ENCODE assay signal across 7 mouse cellular contexts in genomic region chr2:170154301-170154721, GRCm38 (mm10). TPM values are rescaled to one million over a fixed set of nuclear protein-coding genes. Genes with fewer than 3 reads are reported as not detected.
DNase-seq lines count a peak whose midpoint lies in the region; ATAC-seq and TF ChIP-seq lines count a peak whose summit lies in the region.

No protein-coding gene starts in this region.

- H3K4me2 ChIP-seq in lung, embryonic 16.5 days (ENCODE audit: low read depth, low read length) = peak overlapping the region; percentile 54
- peak overlapping the region; percentile 59; the same call in 1 of the 2 replicates for H3K4me2 ChIP-seq in forebrain, embryonic 11.5 days (ENCODE audit: low read depth, low read length, severe bottlenecking)
- peak overlapping the region; percentile 70 for H3K4me2 ChIP-seq in limb, embryonic 12.5 days

- TF ChIP-seq CTCF in small intestine, adult 2 months (IDR thresholded peaks at IDR 0.05; ENCODE audit: extremely low read depth, insufficient read length, insufficient replicate concordance, low read depth, low read length) = no peak

- no peaks in the 10 kb centered on the region for H3K36me3 ChIP-seq in lung, embryonic 16.5 days (ENCODE audit: control insufficient read depth, insufficient read depth, low read length)
- H3K36me3 ChIP-seq in forebrain, embryonic 11.5 days (ENCODE audit: control insufficient read depth, insufficient read depth, low read length) = no peaks in the 10 kb centered on the region
- H3K36me3 ChIP-seq in limb, embryonic 12.5 days = no peaks in the 10 kb centered on the region
- no peaks in the 10 kb centered on the region for H3K36me3 ChIP-seq in small intestine, adult 2 months (ENCODE audit: control insufficient read depth, insufficient read depth, low read length)

- H3K4me3 ChIP-seq in lung, embryonic 16.5 days (ENCODE audit: low read length) = peak overlapping the region; percentile 41
- H3K4me3 ChIP-seq in forebrain, embryonic 11.5 days (ENCODE audit: low read depth, low read length) = no peak overlapping the region
- no peak overlapping the region for H3K4me3 ChIP-seq in limb, embryonic 12.5 days (replicated peaks)
- no peak overlapping the region for H3K4me3 ChIP-seq in small intestine, adult 2 months (ENCODE audit: low read depth, low read length)

- no peak for TF ChIP-seq POLR2A in small intestine, adult 2 months (IDR thresholded peaks at IDR 0.05; ENCODE audit: low read depth, low read length)

- H3K27me3 ChIP-seq in lung, embryonic 16.5 days (ENCODE audit: control insufficient read depth, insufficient read depth, low read depth, low read length) = no peaks in the 10 kb centered on the region
- H3K27me3 ChIP-seq in forebrain, embryonic 11.5 days (ENCODE audit: control insufficient read depth, insufficient read depth, low read length) = no peaks in the 10 kb centered on the region; the same call in 1 of the 2 replicates
- no peaks in the 10 kb centered on the region for H3K27me3 ChIP-seq in limb, embryonic 12.5 days
- H3K27me3 ChIP-seq in small intestine, adult 2 months (ENCODE audit: control insufficient read depth, insufficient read depth, low read length) = no peaks in the 10 kb centered on the region

- ATAC-seq in lung, embryonic 16.5 days (ENCODE audit: low read depth) = no peak
- no peak for ATAC-seq in forebrain, embryonic 11.5 days (replicated peaks; ENCODE audit: low FRiP score)
- ATAC-seq in limb, embryonic 12.5 days (ENCODE audit: insufficient number of reproducible peaks, insufficient read depth, low FRiP score, low TSS enrichment, low read depth) = no peak
- no peak for ATAC-seq in frontal cortex, adult (ENCODE audit: low TSS enrichment)

- intact Hi-C loops in left cerebral cortex, postnatal 14 days (cut with DNase I) = no loop called here

- H3K27ac ChIP-seq in lung, embryonic 16.5 days (ENCODE audit: low read length) = peak overlapping the region; percentile 94
- no peak overlapping the region for H3K27ac ChIP-seq in forebrain, embryonic 11.5 days (ENCODE audit: low read depth, low read length)
- H3K27ac ChIP-seq in limb, embryonic 12.5 days = no peak overlapping the region
- H3K27ac ChIP-seq in small intestine, adult 2 months (ENCODE audit: insufficient read depth, low read depth, low read length) = peak overlapping the region; percentile 60; the same call in 1 of the 2 replicates

- DNase-seq in lung, postnatal 4 days = no peak
- DNase-seq in forebrain, embryonic 11.5 days (ENCODE audit: low spot score) = no peak
- no peak for DNase-seq in left cerebral cortex, postnatal 14 days (ENCODE audit: low spot score in 2 of 2)

- H3K9ac ChIP-seq in lung, embryonic 16.5 days (ENCODE audit: low read length) = no peak overlapping the region; the same call in 1 of the 2 replicates
- H3K9ac ChIP-seq in forebrain, embryonic 11.5 days (ENCODE audit: low read length) = no peak overlapping the region
- H3K9ac ChIP-seq in limb, embryonic 12.5 days (replicated peaks) = no peak overlapping the region

- 25% methylated on average over 6 of the region's 6 CpGs for WGBS in lung, embryonic 16.5 days
- WGBS in forebrain, embryonic 11.5 days = 17% methylated on average over 6 of the region's 6 CpGs
- 21% methylated on average over 6 of the region's 6 CpGs for WGBS in limb, embryonic 12.5 days
- 9% methylated on average over 6 of the region's 6 CpGs for WGBS in small intestine, adult 2 months

- no peaks in the 10 kb centered on the region for H3K9me3 ChIP-seq in lung, embryonic 16.5 days (ENCODE audit: control insufficient read depth, low read length)
- H3K9me3 ChIP-seq in forebrain, embryonic 11.5 days (ENCODE audit: control insufficient read depth, low read length) = no peaks in the 10 kb centered on the region
- H3K9me3 ChIP-seq in limb, embryonic 12.5 days = no peaks in the 10 kb centered on the region

- peaks cover 34% of the 10 kb centered on the region for H3K4me1 ChIP-seq in lung, embryonic 16.5 days (replicated peaks; ENCODE audit: control insufficient read depth, insufficient read depth, low read length)
- peaks cover 7% of the 10 kb centered on the region; the same call in 1 of the 2 replicates for H3K4me1 ChIP-seq in forebrain, embryonic 11.5 days (replicated peaks; ENCODE audit: control insufficient read depth, insufficient read depth, low read length)
- H3K4me1 ChIP-seq in limb, embryonic 12.5 days (replicated peaks) = peaks cover 16% of the 10 kb centered on the region
- H3K4me1 ChIP-seq in small intestine, adult 2 months (ENCODE audit: control insufficient read depth, insufficient read depth, insufficient read length, low read length) = peaks cover 8% of the 10 kb centered on the region; the same call in 1 of the 2 replicates

RNA-seq across cellular contexts. Expression of gene Zfp217, which starts 6.4 kb away (rescaled TPM):
- polyA plus RNA-seq in lung, embryonic 16.5 days (2015; fragmentation: Nextera tagmentation; extraction: Ambion mirVana) = 5.2 and 6.1 TPM in 2 replicates
- 3.8 and 3.9 TPM in 2 replicates for polyA plus RNA-seq in forebrain, embryonic 11.5 days (2014; fragmentation: Nextera tagmentation; extraction: Ambion mirVana)
- 5.0 and 5.1 TPM in 2 replicates for polyA plus RNA-seq in limb, embryonic 12.5 days (2016; fragmentation: Nextera tagmentation; extraction: Ambion mirVana)
- polyA plus RNA-seq in small intestine, adult 2 months (2012; rRNA removed) = 5.2 and 10.4 TPM in 2 replicates
- total RNA-seq in left cerebral cortex, postnatal 14 days (2021) = 1 to 10 TPM; 3.3 to 3.7 TPM

Comparison
In these comparisons a context has a peak if more than half of its experiments do, and no peak if none do; other contexts are left out.
1. H3K27ac ChIP-seq: peak in lung, embryonic 16.5 days (single experiment) and small intestine, adult 2 months (single experiment); none in forebrain, embryonic 11.5 days (single experiment) and limb, embryonic 12.5 days (single experiment).
2. Peak in every context shown above with its lines, with median percentiles within 50 percentile points of each other: H3K4me2 ChIP-seq.